Mouse (Mus musculus): ENCODE measurements around the gene Setdb1.
A peak's percentile ranks its signal among the peaks of the same experiment; 100 is the strongest.

DNA sequence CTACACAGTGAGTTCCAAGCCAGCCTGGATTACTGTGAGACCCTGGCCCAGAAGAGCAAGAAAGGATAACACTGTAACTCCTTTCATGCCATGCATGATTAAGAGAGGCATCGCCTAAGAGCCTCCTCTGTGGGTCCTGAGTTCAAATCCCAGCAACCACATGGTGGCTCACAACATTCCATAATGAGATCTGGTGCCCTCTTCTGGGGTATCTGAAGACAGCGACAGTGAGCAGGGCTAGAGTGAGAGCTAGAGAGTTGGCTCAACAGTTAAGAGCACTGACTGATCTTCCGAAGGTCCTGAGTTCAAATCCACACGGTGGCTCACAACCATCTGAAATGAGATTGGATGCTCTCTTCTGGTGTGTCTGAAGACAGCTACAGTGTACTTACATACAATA lies 82.5 kb downstream of the Setdb1 start:
- 0 out of 2 replicates have a peak, but pooled peaks have one; percentile 38 for TF ChIP-seq ZNF384 (IDR thresholded peaks at IDR 0.05; ENCODE audit: low read depth, low read length)
- TF ChIP-seq MAFK (IDR thresholded peaks at IDR 0.05; ENCODE audit: insufficient read depth, low read depth, low read length): no peak

All from ES-E14 (cell line).